Mouse (Mus musculus) liver, embryonic 14.5 days (tissue): Measurements from ENCODE around the gene Cd82. TPM values are rescaled to one million over a fixed set of nuclear protein-coding genes. Genes with fewer than 3 reads are reported as not detected.

Experiments
- ATAC-seq: fragments of 200-750 bp; cut with Nextera tagmentation; 2 replicates; pipeline ENCODE4 v1.8.0; 2017; ENCODE audit warnings: moderate number of reproducible peaks, mild to moderate bottlenecking, moderate library complexity; ENCODE audit not compliant: insufficient read depth
- DNase-seq, 3 experiments: peaks; one replicate each; pipeline ENCODE4 v3.0.0-alpha.2; 2012 to 2013; ENCODE audit warnings: low read depth in 3 of 3, low spot score in 3 of 3
- H3K27ac ChIP-seq: fragments of 300-500 bp; sonication (generic); 2 replicates; pipeline ENCODE4 v1.5.1; 2014; ENCODE audit warnings: moderate library complexity, mild to moderate bottlenecking, control low read depth, inconsistent platforms
- H3K27me3 ChIP-seq: fragments of 300-500 bp; sonication (generic); 2 replicates; pipeline ENCODE4 v1.6.1; 2014; ENCODE audit warnings: mild to moderate bottlenecking, low read length, moderate library complexity; ENCODE audit not compliant: control insufficient read depth, insufficient read depth
- H3K36me3 ChIP-seq: fragments of 300-500 bp; sonication (generic); replicated peaks from 2 replicates; pipeline ENCODE4 v1.6.1; 2014; ENCODE audit warnings: low read depth; ENCODE audit not compliant: control insufficient read depth, insufficient read depth
- H3K4me1 ChIP-seq, 2 experiments: fragments of 200-500 bp in 1 of 2; fragments of 300-500 bp in 1 of 2; sonication (generic) in 1 of 2; replicated peaks; 2 replicates each; pipeline ENCODE4 v1.6.1; 2012 to 2014; ENCODE audit warnings: antibody characterized with exemption in 1 of 2, inconsistent platforms in 1 of 2, low read length in 1 of 2; ENCODE audit not compliant: control insufficient read depth in 2 of 2, insufficient read depth in 2 of 2
- H3K4me2 ChIP-seq: fragments of 300-500 bp; sonication (generic); 2 replicates; pipeline ENCODE4 v1.6.1; 2014; ENCODE audit warnings: low read depth, mild to moderate bottlenecking, control low read depth, moderate library complexity
- H3K4me3 ChIP-seq, 2 experiments: fragments of 200-500 bp in 1 of 2; fragments of 300-500 bp in 1 of 2; sonication (generic) in 1 of 2; 2 replicates each; pipeline ENCODE4 v1.5.1; 2012 to 2014; ENCODE audit warnings: low read depth in 2 of 2, low read length in 2 of 2, mild to moderate bottlenecking in 2 of 2, control low read depth in 1 of 2, inconsistent platforms in 1 of 2, moderate library complexity in 1 of 2; ENCODE audit not compliant: insufficient read depth in 1 of 2
- H3K9ac ChIP-seq: fragments of 300-500 bp; sonication (generic); replicated peaks from 2 replicates; pipeline ENCODE4 v1.6.1; 2014; ENCODE audit warnings: mild to moderate bottlenecking, control low read depth, moderate library complexity
- H3K9me3 ChIP-seq: fragments of 300-500 bp; sonication (generic); 2 replicates; pipeline ENCODE4 v1.6.1; 2016; ENCODE audit warnings: low read length, mixed read lengths; ENCODE audit not compliant: control insufficient read depth
- CTCF ChIP-seq: IDR thresholded peaks from 2 replicates; pipeline ENCODE4 v1.5.1; 2016; ENCODE audit warnings: antibody characterized with exemption, low read depth, control low read depth
- EP300 ChIP-seq: IDR thresholded peaks from 2 replicates; pipeline ENCODE4 v1.6.1; 2016; ENCODE audit warnings: antibody characterized with exemption, low read depth
- WGBS: fragments of 180-500 bp; shearing (Covaris S2); extraction: QIAGEN DNeasy Blood & Tissue Kit; methylation state at CpG from one replicate; pipeline ENCODE4 v1.1.7; 2014; ENCODE audit not compliant: insufficient replicate concordance; 5-methylcytosine and 5-hydroxymethylcytosine counted together
- polyA plus RNA-seq, 2 experiments: library from polyadenylated mRNA; depleted of rRNA in 1 of 2; stranded (reverse) in 1 of 2; unstranded in 1 of 2; fragments of >200 nt; fragmentation: Nextera tagmentation in 1 of 2; extraction: Ambion mirVana in 1 of 2; gene quantifications; 2 replicates each; pipeline versions ENCODE4 v1.2.1 to v1.2.3; 2012 to 2014

The Cd82 gene
- polyA plus RNA-seq, 2 experiments, result 58.6 to 72.2 TPM

GRCm38 (mm10) chr2:93427000-93427715, 35.8 kb downstream of the Cd82 start:
- WGBS, result 41% methylated on average over 8 of the region's 8 CpGs
- Histone ChIP-seq H3K9me3 (no peaks in the 10 kb centered on the region), H3K4me2 (no peak overlapping the region), H3K36me3 (peaks cover 24% of the 10 kb centered on the region), H3K27ac (no peak overlapping the region), H3K4me3 (no peak overlapping the region), H3K27me3 (no peaks in the 10 kb centered on the region), H3K4me1 (no peaks in the 10 kb centered on the region), H3K9ac (no peak overlapping the region)
- TF ChIP-seq CTCF (no peak), EP300 (no peak)
- no peak for ATAC-seq
- no peak for DNase-seq

GRCm38 (mm10) chr2:93425810-93426209, 37.1 kb downstream of the Cd82 start:
- ATAC-seq, result no peak
- TF ChIP-seq EP300, result no peak
- no peak for TF ChIP-seq CTCF
- Histone ChIP-seq H3K4me1 (no peaks in the 10 kb centered on the region), H3K4me3 (no peak overlapping the region), H3K36me3 (peaks cover 22% of the 10 kb centered on the region), H3K9ac (no peak overlapping the region), H3K9me3 (no peaks in the 10 kb centered on the region), H3K4me2 (no peak overlapping the region), H3K27ac (no peak overlapping the region), H3K27me3 (no peaks in the 10 kb centered on the region)
- 70% methylated on average over 4 of the region's 4 CpGs for WGBS
- DNase-seq, result no peak

GRCm38 (mm10) chr2:93424307-93424984, 38.5 kb downstream of the Cd82 start:
- Histone ChIP-seq H3K4me1 (no peaks in the 10 kb centered on the region), H3K27me3 (no peaks in the 10 kb centered on the region), H3K27ac (no peak overlapping the region), H3K4me3 (no peak overlapping the region), H3K4me2 (no peak overlapping the region), H3K36me3 (peaks cover 22% of the 10 kb centered on the region), H3K9ac (no peak overlapping the region), H3K9me3 (no peaks in the 10 kb centered on the region)
- TF ChIP-seq EP300 (no peak), CTCF (no peak)
- WGBS, result 88% methylated on average over 9 of the region's 9 CpGs
- ATAC-seq, result no peak
- DNase-seq, result no peak

- Histone ChIP-seq H3K36me3 (peaks cover 9% of the 10 kb centered on the region), H3K9ac (no peak overlapping the region), H3K27ac (no peak overlapping the region), H3K27me3 (no peaks in the 10 kb centered on the region), H3K4me1 (no peaks in the 10 kb centered on the region; a peak in 1 of 4 replicates), H3K4me2 (no peak overlapping the region), H3K9me3 (no peaks in the 10 kb centered on the region), H3K4me3 (no peak overlapping the region)
- TF ChIP-seq EP300, result no peak
- peak; percentile 93 for TF ChIP-seq CTCF
- peak; percentile 38; the same call in 1 of the 2 replicates for ATAC-seq
- DNase-seq, result peak; percentile 46 to 63 (median 49)
- 24% methylated on average over 7 of the region's 7 CpGs for WGBS
These were observed 41.6 kb downstream of the Cd82 start for GRCm38 (mm10) chr2:93421320-93421719.

GRCm38 (mm10) chr2:93419971-93420370, 43.0 kb downstream of the Cd82 start:
- TF ChIP-seq CTCF, result no peak
- TF ChIP-seq EP300, result no peak
- no peak overlapping the region for H3K4me2 ChIP-seq
- H3K27me3 ChIP-seq, result no peaks in the 10 kb centered on the region
- H3K36me3 ChIP-seq, result peaks cover 9% of the 10 kb centered on the region
- no peak overlapping the region for H3K4me3 ChIP-seq
- no peak overlapping the region for H3K9ac ChIP-seq
- ATAC-seq (no peak), DNase-seq (no peak)
- H3K9me3 ChIP-seq, result no peaks in the 10 kb centered on the region
- H3K27ac ChIP-seq, result no peak overlapping the region
- 82% methylated on average over 12 of the region's 12 CpGs for WGBS
- no peaks in the 10 kb centered on the region; a peak in 1 of 4 replicates for H3K4me1 ChIP-seq
